Mouse (Mus musculus) cerebellum, adult 2 months (tissue): ENCODE data around the gene Kremen1.

Experiments
- CTCF ChIP-seq: fragments of 200-500 bp; IDR thresholded peaks from 2 replicates; pipeline ENCODE4 v1.5.1; 2011; ENCODE audit warnings: low read depth, mild to moderate bottlenecking, control low read depth, low read length, moderate library complexity, borderline replicate concordance; ENCODE audit not compliant: insufficient read depth
- POLR2A ChIP-seq: fragments of 200-500 bp; IDR thresholded peaks from 2 replicates; pipeline ENCODE4 v1.6.1; 2011; ENCODE audit warnings: low read length, control low read depth, borderline replicate concordance; ENCODE audit not compliant: insufficient read depth

DNA sequence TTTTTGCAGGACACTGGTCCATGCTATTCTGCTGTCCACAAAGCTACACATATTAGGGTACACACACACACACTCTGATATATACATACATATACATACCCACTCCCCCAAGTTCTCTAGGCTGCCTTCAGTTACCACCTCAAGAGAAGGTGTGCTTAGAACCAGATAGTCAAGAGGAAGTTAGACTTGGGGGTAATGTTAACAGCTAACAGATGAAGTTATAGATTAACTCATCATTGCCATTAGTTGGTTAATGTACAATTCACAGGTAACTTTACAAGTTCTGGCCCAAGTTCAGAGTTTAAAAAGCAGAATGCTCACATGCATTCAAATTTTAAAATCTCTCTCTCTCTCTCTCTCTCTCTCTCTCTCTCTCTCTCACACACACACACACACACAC lies 44.7 kb upstream of the Kremen1 start:
- no peak for TF ChIP-seq CTCF
- no peak for TF ChIP-seq POLR2A
